Mouse (Mus musculus) hindbrain, embryonic 11.5 days (tissue): ENCODE measurements around the gene Dab2ip. TPM values are rescaled to one million over a fixed set of nuclear protein-coding genes. Genes with fewer than 3 reads are reported as not detected.

ENCODE experiments used
- ATAC-seq: fragments of 200-750 bp; cut with Nextera tagmentation; 2 replicates; pipeline ENCODE4 v1.8.0; 2017; ENCODE audit warnings: mild to moderate bottlenecking, moderate TSS enrichment, moderate library complexity; ENCODE audit not compliant: low FRiP score
- DNase-seq: peaks from one replicate; pipeline ENCODE4 v3.0.0-alpha.2; 2015; ENCODE audit warnings: low spot score
- H3K27ac ChIP-seq: fragments of 300-500 bp; sonication (generic); 2 replicates; pipeline ENCODE4 v1.5.1; 2014; ENCODE audit warnings: mild to moderate bottlenecking, low read depth, low read length
- H3K27me3 ChIP-seq: fragments of 300-500 bp; sonication (generic); 2 replicates; pipeline ENCODE4 v1.6.1; 2014; ENCODE audit warnings: mild to moderate bottlenecking, low read length, moderate library complexity, mixed read lengths; ENCODE audit not compliant: control insufficient read depth, insufficient read depth
- H3K36me3 ChIP-seq: fragments of 300-500 bp; sonication (generic); 2 replicates; pipeline ENCODE4 v1.6.1; 2014; ENCODE audit warnings: mild to moderate bottlenecking, low read length, moderate library complexity, mixed read lengths; ENCODE audit not compliant: control insufficient read depth, insufficient read depth
- H3K4me1 ChIP-seq: fragments of 300-500 bp; sonication (generic); replicated peaks from 2 replicates; pipeline ENCODE4 v1.6.1; 2014; ENCODE audit warnings: low read length, mixed read lengths; ENCODE audit not compliant: control insufficient read depth, insufficient read depth
- H3K4me2 ChIP-seq: fragments of 300-500 bp; sonication (generic); replicated peaks from 2 replicates; pipeline ENCODE4 v1.6.1; 2014; ENCODE audit warnings: mild to moderate bottlenecking, low read depth, low read length
- H3K4me3 ChIP-seq: fragments of 300-500 bp; sonication (generic); 2 replicates; pipeline ENCODE4 v1.5.1; 2014; ENCODE audit warnings: low read depth, low read length
- H3K9ac ChIP-seq: fragments of 300-500 bp; sonication (generic); 2 replicates; pipeline ENCODE4 v1.6.1; 2014; ENCODE audit warnings: low read depth, low read length
- H3K9me3 ChIP-seq: fragments of 300-500 bp; sonication (generic); 2 replicates; pipeline ENCODE4 v1.6.1; 2016; ENCODE audit warnings: low read length; ENCODE audit not compliant: control insufficient read depth
- WGBS: fragments of 180-500 bp; shearing (Covaris S2); extraction: QIAGEN DNeasy Blood & Tissue Kit; methylation state at CpG from one replicate; pipeline ENCODE4 v1.1.7; 2014; 5-methylcytosine and 5-hydroxymethylcytosine counted together
- polyA plus RNA-seq: library from polyadenylated mRNA; unstranded; fragments of >200 nt; fragmentation: Nextera tagmentation; extraction: Ambion mirVana; gene quantifications from 2 replicates; pipeline ENCODE4 v1.2.1, GENCODE M21; 2014

The Dab2ip gene
- polyA plus RNA-seq, 1 experiment from 2014 or later: 37.8 TPM

DNA sequence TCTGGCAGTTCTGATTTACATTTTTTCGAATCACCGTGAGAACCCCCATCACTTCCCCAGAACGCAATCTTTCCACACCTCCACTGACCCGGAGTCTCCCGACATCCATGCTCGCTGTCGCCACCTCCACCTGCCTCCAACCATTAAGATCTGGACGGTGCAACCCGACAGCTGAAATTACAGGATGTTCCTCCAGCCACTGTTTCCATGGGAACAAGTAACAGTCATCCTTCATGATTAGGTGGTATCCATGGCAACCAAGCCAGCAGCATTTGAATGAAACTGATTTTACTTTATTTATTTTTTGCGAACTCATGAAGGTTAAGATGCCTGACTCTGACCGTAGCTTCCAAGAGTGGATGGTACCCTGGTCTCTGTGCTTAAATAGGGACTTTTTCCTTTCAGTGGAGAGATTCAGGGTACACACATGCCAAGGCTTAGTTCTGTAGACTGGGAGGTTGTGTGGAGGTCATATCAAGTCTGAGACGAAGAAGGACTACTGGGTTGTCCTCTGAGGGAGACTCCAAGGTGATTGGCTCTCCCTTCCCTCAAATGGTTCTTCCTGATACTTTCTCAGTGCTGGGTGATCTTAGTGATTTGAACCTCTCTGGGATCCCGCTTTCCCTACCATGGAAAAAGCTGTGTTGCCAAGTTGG lies 79.9 kb downstream of the Dab2ip start:
- H3K9me3 ChIP-seq: no peaks in the 10 kb centered on the region
- 0 out of 2 replicates have a peak, but pooled peaks cover 2% of the 10 kb centered on the region for H3K4me1 ChIP-seq
- no peak overlapping the region for H3K4me2 ChIP-seq
- DNase-seq: peak; percentile 54
- no peaks in the 10 kb centered on the region for H3K36me3 ChIP-seq
- H3K4me3 ChIP-seq: no peak overlapping the region
- no peaks in the 10 kb centered on the region for H3K27me3 ChIP-seq
- H3K27ac ChIP-seq: no peak overlapping the region
- no peak overlapping the region for H3K9ac ChIP-seq
- peak; percentile 69; the same call in 1 of the 2 replicates for ATAC-seq
- 73% methylated on average over 13 of the region's 13 CpGs for WGBS

DNA sequence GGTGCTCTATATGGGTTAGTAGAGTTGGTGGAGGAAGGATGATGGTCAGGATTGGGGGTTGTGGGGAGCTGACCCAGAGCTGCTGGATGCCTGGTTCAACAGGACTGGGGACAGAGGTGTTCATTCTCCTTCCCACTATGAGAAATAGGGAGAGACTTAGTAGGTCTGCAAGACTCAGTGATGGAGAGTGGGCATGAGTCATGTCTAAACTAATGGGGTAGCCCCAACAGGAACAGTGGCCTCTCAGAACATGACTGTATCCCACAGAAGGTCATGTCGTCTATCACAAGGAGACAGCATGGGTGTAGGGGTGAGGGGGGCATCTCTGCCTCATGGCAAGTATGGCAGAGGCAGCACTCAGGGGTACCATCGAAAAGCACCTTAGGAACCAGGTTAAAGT lies 81.7 kb downstream of the Dab2ip start:
- H3K9ac ChIP-seq: no peak overlapping the region
- H3K4me2 ChIP-seq: no peak overlapping the region
- 0 out of 2 replicates have a peak, but pooled peaks cover 5% of the 10 kb centered on the region for H3K4me1 ChIP-seq
- no peak overlapping the region for H3K27ac ChIP-seq
- H3K27me3 ChIP-seq: no peaks in the 10 kb centered on the region
- WGBS: 79% methylated on average over 2 of the region's 2 CpGs
- H3K9me3 ChIP-seq: no peaks in the 10 kb centered on the region
- no peaks in the 10 kb centered on the region for H3K36me3 ChIP-seq
- DNase-seq (no peak), ATAC-seq (no peak)
- no peak overlapping the region for H3K4me3 ChIP-seq

DNA sequence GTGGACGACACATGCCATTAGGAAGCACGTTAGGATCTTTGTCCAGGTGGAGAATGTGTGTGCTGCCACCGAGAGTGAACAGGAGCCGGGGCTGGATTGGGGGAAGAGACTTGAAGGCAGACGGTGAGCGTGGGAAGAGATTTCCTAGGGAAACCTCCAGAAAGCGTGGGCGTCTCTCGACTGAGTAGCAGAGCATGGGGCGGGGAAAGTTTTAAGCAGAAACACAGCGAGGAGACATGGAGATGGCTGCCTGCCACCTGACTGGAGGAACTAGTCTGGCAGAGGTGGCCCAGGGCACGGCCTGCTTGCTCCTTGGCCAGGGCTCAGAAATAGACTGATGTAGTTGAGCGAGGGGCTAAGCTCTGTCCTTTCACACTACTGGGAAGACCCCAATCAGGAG lies 82.5 kb downstream of the Dab2ip start:
- Histone ChIP-seq H3K27ac (no peak overlapping the region), H3K36me3 (no peaks in the 10 kb centered on the region), H3K27me3 (no peaks in the 10 kb centered on the region), H3K9me3 (no peaks in the 10 kb centered on the region), H3K4me1 (0 out of 2 replicates have a peak, but pooled peaks cover 5% of the 10 kb centered on the region), H3K9ac (no peak overlapping the region), H3K4me2 (no peak overlapping the region), H3K4me3 (no peak overlapping the region)
- DNase-seq (no peak), ATAC-seq (no peak)
- WGBS: 86% methylated on average over 13 of the region's 13 CpGs

DNA sequence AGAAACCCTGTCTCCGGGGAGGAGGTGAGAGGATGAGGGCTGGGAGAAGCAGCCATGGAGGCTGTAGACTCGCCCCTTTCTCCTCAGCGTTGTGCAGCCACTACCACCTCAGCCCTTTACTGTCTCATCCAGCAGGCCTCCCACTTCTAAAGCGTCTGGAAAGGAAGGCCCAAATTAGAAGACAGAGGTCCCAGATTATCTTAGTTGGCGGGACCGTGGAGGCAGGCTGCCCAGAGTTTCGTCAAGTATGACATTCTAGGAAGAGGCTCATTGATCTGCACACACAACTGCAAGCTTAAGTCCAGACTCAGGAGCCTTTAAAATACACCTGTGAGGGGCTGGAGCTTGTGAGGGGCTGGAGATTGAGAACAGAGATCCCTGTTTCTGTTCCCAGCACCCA lies 84.2 kb downstream of the Dab2ip start:
- whole genome bisulfite sequencing: 92% methylated on average over 7 of the region's 7 CpGs
- Histone ChIP-seq H3K27me3 (no peaks in the 10 kb centered on the region), H3K4me1 (0 out of 2 replicates have a peak, but pooled peaks cover 5% of the 10 kb centered on the region), H3K4me2 (no peak overlapping the region), H3K9me3 (no peaks in the 10 kb centered on the region), H3K4me3 (no peak overlapping the region), H3K36me3 (no peaks in the 10 kb centered on the region), H3K9ac (no peak overlapping the region), H3K27ac (no peak overlapping the region)
- no peak for DNase-seq
- ATAC-seq: no peak

DNA sequence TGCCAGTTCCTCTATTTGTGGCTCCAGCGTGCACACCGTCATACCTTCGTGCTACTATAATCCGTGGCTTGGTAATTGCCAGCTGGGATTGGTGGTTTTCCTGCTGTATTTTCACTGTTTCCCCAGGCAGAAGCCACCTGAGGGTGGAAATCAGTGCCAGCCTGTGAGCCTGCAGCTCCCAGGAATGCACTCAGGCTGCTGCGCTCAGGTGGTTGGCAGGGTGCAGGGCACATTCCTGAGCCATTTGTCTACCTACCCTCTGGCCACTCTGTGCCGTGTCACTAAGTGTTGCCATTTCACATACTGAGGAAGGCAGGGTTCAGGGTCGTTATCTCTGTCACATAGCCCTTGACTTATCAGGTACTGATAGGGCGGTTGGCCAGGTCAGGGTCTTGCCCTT lies 88.5 kb downstream of the Dab2ip start:
- WGBS: 90% methylated on average over 8 of the region's 8 CpGs

DNA sequence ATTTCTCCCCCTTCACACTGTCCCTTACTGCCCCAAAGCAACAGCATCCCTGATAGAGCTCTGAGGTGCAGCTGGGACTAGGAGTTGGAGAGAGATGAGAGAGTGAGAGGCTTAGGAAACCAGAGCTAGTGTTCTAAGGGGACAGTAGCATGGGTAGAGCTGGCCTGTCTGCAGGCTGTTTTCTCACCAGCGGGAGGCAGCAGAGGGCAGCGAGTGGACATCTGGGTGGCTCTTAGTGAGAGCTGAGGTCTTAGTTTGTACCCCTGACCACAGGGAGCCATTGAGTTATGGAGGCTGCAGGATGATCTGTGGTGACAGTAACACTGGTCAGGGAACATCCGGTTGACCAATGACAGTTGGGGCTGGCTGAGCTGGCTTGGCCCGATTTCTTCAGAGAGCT lies 91.6 kb downstream of the Dab2ip start:
- no peaks in the 10 kb centered on the region for H3K36me3 ChIP-seq
- ATAC-seq: peak; percentile 58; the same call in 1 of the 2 replicates
- H3K27ac ChIP-seq: no peak overlapping the region
- H3K4me3 ChIP-seq: no peak overlapping the region
- H3K9me3 ChIP-seq: no peaks in the 10 kb centered on the region
- H3K4me1 ChIP-seq: no peaks in the 10 kb centered on the region
- no peak overlapping the region for H3K9ac ChIP-seq
- no peaks in the 10 kb centered on the region for H3K27me3 ChIP-seq
- no peak overlapping the region for H3K4me2 ChIP-seq
- DNase-seq: peak; percentile 84
- WGBS: 28% methylated on average over 4 of the region's 4 CpGs

More for the DNA sequence above, 88.5 kb downstream of the Dab2ip start:
- Histone ChIP-seq H3K27me3 (no peaks in the 10 kb centered on the region), H3K36me3 (no peaks in the 10 kb centered on the region), H3K4me3 (no peak overlapping the region), H3K9ac (no peak overlapping the region), H3K4me2 (no peak overlapping the region), H3K9me3 (no peaks in the 10 kb centered on the region), H3K27ac (no peak overlapping the region), H3K4me1 (0 out of 2 replicates have a peak, but pooled peaks cover 3% of the 10 kb centered on the region)
- ATAC-seq (no peak), DNase-seq (no peak)

DNA sequence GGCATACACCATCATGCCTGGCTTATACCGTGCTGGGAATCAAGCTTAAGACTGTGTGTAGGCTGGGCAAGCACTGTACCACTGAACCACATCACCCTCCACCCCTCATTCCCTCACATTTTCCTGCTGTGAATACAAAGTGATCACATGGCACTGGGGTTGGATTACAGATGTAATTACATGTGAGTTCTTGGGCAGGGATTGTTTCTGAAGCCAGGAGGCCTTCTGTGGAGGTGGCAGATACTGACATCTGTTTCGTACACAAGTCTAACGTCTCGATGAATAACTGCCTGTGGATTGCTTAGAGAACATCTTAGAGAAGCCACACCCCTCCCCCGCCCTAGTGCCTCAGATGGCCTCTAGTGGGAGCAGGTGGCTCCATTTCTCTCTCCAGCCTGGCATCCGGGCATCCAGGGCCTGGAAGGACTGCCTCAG lies 93.2 kb downstream of the Dab2ip start:
- 0 out of 2 replicates have a peak, but pooled peaks have one; percentile 39 for ATAC-seq
- H3K27me3 ChIP-seq: no peaks in the 10 kb centered on the region
- H3K4me2 ChIP-seq: no peak overlapping the region
- DNase-seq: peak; percentile 59
- H3K9ac ChIP-seq: no peak overlapping the region
- no peaks in the 10 kb centered on the region for H3K9me3 ChIP-seq
- H3K4me1 ChIP-seq: no peaks in the 10 kb centered on the region
- H3K36me3 ChIP-seq: no peaks in the 10 kb centered on the region
- no peak overlapping the region for H3K4me3 ChIP-seq
- WGBS: 62% methylated on average over 6 of the region's 6 CpGs
- no peak overlapping the region for H3K27ac ChIP-seq

DNA sequence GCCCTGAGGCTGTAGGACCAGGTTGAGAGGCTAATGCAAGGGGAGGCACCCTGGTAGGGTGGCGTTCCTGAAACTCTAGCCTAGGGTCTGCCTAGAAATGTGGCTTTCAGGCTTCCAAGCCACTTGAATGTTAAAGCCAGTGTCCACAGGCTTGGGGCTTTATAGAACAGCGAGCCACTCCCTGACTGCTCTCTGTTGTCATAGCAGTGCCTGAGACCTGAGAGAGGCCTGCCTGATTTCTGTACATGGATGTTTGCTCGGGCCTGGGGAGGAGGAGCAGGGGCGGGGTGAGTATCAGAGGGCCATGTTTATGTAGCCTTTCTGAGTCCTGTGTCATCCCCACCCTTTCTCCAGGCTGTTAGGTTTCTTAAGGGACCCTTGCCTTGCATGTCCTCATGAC lies 94.9 kb downstream of the Dab2ip start:
- Histone ChIP-seq H3K9me3 (no peaks in the 10 kb centered on the region), H3K9ac (no peak overlapping the region), H3K27ac (no peak overlapping the region), H3K4me1 (no peaks in the 10 kb centered on the region), H3K36me3 (no peaks in the 10 kb centered on the region), H3K4me2 (no peak overlapping the region), H3K4me3 (no peak overlapping the region), H3K27me3 (no peaks in the 10 kb centered on the region)
- DNase-seq: no peak
- ATAC-seq: no peak
- WGBS: 64% methylated on average over 4 of the region's 4 CpGs

DNA sequence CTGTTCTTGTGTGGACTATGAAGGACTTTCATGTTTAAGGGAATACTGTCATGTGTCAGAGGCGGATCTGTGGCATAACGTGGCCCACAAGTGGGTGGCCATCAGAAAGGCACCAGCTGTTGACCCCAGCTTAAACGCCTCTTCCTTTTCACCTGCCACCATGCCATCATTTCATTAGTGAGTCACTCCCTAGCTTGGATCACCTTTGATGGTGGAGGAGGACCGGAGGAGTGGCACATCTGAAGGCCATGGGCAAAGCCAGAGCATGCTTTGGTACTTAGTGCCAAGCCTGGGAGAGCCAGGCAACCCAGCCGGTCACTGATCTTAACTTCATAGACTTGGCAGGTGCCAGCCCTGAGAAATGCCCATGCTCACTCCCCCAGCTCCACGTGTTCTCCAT lies 96.7 kb downstream of the Dab2ip start:
- Histone ChIP-seq H3K36me3 (no peaks in the 10 kb centered on the region), H3K4me1 (no peaks in the 10 kb centered on the region)
- DNase-seq: no peak

More for the DNA sequence above, 96.7 kb downstream of the Dab2ip start:
- no peak for ATAC-seq
- Histone ChIP-seq H3K9me3 (no peaks in the 10 kb centered on the region), H3K4me2 (no peak overlapping the region), H3K4me3 (no peak overlapping the region), H3K27me3 (no peaks in the 10 kb centered on the region), H3K27ac (no peak overlapping the region), H3K9ac (no peak overlapping the region)
- 91% methylated on average over 6 of the region's 6 CpGs for WGBS
